Mouse (Mus musculus) lung, postnatal 10 days (tissue): Measurements from ENCODE around the gene Mat2a.

Experiments
- DNase-seq: peaks from one replicate; pipeline ENCODE4 v3.0.0; 2021

Mat2a gene

DNA sequence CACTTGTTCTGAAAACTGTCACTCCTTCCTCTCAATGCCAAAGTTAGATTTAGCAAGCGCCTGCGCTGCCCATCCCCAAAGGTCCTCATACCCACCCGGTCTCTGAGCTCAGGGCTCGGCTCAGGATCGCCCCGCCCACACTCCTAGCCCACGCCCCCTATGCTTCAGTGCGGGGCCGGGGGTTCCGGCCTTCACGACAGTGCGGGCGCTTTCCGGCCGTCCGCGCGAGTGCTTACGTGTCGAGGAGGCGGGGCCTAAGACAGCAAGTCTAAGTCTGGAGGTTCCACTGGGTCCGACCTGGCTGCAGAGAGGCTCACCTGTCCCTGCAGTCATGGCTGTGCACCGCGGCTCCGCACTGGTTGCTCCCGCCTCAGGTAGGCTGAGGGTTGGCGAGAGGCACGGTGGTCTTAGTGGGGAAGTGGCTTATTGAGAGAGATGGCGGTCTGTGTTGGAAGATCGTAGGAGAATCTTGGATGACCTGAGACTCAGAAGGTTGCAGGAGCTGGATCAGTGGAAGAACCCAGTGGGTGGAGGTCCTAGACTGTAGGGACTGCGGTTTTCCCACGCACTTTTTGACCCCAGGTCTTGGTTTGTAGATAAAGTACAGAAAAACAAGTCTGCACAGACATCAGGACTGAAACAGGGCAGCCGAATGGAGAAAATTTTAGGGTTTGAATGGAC is 25.1 kb downstream of the Mat2a start, which contains the start of gene Ggcx:
TSS of gene Ggcx (plus strand) at position 233 of the 681 bp plus-strand sequence.
- peak; percentile 98 for DNase-seq

DNA sequence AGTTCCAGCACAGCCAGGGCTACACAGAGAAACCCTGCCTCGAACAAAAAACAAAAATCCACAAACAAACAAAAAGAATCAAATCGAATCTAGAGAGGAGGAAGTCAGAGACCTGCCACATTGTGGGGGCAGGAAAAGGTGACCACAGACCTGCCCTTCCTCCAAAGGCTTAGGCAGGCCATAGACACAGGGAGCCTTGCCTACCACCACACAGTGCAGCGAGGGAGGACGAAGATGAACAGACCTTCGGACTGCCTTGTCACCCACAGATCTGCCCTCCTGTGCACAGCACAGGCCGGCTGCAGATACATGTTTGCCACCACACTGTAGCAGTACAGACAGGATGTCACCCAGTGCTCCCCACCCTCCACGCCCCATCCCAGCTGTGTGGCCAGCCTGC is 28.8 kb downstream of the Mat2a start:
- no peak for DNase-seq

- no peak for DNase-seq
Observed at GRCm38 (mm10) chr6:72410003-72410402, 29.4 kb downstream of the Mat2a start.

- DNase-seq = peak; percentile 81
Observed at GRCm38 (mm10) chr6:72409567-72409966, 29.8 kb downstream of the Mat2a start.

DNA sequence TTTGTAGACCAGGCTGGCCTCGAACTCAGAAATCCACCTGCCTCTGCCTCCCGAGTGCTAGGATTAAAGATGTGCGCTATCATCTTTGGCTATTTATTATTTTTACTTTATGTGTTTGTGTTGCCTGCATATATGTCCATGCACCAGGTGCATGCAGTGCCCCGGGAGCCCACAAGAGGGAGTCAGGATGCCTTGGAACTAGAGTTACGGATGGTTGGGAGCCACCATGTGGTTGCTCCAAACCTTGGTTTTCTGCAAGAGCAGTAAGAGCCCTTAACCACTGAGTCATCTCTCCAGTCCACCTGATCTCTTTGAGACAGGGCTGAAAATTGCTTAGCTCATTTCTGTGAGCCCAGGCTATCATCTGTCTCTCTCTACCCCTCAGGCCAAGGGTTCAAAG is 32.2 kb downstream of the Mat2a start:
- peak; percentile 91 for DNase-seq

GRCm38 (mm10) chr6:72405356-72405755 is 34.0 kb downstream of the Mat2a start:
- no peak for DNase-seq

GRCm38 (mm10) chr6:72401875-72402274 is 37.5 kb downstream of the Mat2a start:
- peak; percentile 87 for DNase-seq

GRCm38 (mm10) chr6:72399967-72400366 is 39.4 kb downstream of the Mat2a start:
- no peak for DNase-seq

- DNase-seq = peak; percentile 43
Observed at GRCm38 (mm10) chr6:72396837-72397251, 42.5 kb downstream of the Mat2a start.

- no peak for DNase-seq
Observed at GRCm38 (mm10) chr6:72392341-72392740, 47.0 kb downstream of the Mat2a start.

DNA sequence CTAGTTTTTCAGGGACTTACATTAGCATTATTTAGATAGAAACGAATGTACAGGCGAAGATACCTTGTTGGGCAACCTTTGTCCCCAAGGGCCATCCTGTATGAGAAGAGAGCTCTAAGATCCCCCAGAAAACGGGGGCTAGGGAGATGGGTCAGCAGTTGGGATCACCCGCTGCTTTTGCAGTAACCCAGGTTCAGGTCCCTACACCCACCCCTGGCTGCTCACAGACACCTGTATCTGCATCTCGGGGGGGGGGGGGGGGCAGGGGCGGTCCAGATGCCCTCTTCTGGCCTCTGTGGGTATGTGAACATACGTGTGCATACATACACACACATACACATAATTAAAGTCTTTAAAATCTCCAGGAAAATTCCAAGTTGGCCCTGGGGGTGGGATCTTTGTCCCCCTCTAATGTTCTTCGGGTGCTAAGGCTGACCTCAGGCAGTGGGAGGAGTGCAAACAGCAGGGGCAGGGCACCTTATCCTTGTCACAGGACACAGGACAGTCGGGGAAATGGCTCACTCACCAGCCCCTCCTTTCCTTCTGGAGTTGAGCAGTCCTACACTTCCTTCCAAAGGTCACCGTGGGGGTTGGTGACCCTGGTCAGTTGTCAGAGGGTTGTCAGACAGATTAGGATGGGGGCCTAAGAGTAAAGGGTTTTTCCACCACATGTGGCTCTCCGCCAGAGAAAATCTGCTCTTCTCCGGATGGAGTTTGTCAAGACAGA is 48.4 kb downstream of the Mat2a start:
- peak; percentile 88 for DNase-seq

- DNase-seq = peak; percentile 93
Observed at GRCm38 (mm10) chr6:72389941-72390771, 49.2 kb downstream of the Mat2a start, which contains the start of gene Vamp8. TSS of gene Vamp8 (minus strand) at chr6:72390703.

GRCm38 (mm10) chr6:72389471-72389940 is 49.9 kb downstream of the Mat2a start:
- DNase-seq = no peak

DNA sequence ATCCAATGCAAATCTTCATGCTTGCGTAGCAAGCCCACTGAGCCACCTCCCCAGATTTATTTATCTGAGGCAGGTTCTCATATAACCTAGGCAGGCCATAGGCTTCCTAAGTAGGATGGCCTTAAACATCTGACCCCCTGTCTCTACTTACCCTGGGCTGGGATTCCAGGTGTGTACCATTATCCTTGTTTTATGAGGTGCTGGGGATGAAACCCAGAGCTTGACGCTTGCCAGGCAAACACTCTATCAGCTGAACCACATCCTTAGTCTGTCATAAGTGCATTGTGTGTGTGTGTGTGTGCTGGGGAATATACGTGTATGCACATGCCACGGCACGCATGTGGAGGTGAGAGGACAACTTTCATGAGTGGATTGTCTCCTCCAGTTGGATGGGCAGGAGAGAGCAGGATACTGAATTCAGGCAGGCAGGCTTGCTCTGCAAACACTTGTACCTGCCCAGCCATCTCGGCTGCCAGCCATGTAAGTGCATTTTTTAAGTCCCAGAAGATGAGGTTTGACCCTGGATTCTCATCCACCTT is 50.5 kb downstream of the Mat2a start:
- DNase-seq = no peak

DNA sequence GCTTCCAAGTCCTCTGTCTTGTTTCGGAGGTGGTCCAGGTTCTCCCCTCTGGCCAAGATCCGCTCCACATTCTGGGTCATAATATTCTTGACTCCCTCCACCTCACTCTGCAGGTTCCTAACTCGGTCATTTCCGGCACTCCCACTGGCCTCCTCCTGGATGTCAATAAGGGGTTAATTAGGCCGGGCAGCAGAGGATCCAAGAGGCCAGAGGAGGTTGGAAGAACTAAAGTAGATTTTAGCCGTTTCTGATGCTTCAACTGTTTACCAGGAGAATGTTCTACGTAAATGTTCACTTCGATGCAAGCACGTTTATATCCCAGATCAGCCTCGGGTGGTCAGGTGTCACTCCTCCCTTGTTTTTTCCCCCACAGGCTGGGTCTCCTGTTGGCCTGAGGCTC is 51.1 kb downstream of the Mat2a start:
- no peak for DNase-seq

DNA sequence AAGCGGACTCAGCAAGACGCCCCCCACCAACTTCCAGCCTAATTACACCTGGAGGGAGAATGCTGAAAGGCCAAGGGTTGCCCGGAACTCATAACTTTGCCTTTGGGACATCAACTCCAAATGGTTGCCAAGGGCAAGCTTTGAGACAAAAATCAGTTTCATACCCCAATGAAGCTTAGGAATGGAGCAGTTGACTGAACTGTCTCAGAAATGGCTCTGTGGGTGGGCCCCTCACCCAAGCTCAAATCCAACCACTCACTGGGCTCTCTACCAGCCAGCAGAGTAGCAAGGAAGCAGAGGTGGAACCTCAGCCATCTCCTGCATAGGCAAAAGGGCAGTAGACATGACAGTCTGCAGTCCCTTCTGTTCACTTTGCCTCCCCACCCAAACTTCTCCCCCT is 51.5 kb downstream of the Mat2a start:
- DNase-seq = no peak

DNA sequence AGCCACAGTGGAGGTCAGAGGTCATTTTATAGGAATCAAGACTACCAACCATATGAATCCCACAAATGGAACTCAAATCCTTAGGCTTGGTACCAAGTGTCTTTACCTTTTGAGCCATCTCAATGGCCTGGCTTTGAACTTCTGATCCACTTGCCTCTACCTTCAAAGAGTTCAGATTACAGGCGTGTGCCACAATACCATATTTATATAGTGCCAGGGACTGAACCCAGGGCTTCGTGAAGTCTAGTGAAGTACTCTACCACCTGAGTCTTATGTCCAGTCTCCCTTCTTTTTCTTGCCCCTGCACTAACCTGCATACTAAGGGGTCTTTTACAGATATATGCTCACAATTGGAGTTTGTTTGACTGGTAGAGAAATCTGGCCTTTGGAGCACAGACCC is 52.8 kb downstream of the Mat2a start:
- no peak for DNase-seq

GRCm38 (mm10) chr6:72385258-72385657 is 54.1 kb downstream of the Mat2a start:
- DNase-seq = no peak

DNA sequence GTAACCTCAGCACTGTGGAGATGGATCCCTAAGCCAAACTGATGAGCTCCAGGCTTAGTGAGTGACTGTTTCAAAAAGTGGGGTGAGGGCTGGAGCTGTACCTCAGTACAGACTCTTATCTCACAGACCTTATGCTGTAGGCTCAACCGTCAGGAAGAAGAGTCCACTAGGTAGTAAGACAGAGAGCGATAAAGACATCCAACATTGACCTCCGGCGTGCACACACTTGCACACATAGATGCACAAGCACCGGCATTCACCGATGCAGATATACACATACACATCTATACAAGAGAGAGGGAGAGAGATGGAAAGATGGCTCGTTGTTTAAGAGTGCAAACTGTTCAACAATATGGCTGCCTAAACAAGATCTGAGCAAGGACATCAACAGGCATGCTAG is 55.4 kb downstream of the Mat2a start:
- no peak for DNase-seq

GRCm38 (mm10) chr6:72383142-72383820 is 56.1 kb downstream of the Mat2a start:
- DNase-seq = no peak
